Mouse (Mus musculus): ENCODE measurements around the gene Aurka. TPM values are rescaled to one million over a fixed set of nuclear protein-coding genes. Genes with fewer than 3 reads are reported as not detected.

The Aurka gene
- polyA plus RNA-seq, 1 experiment, result 153 TPM

- Histone ChIP-seq H3K27me3 (ENCODE audit: control insufficient read depth, insufficient read depth, low read length, poor library complexity, severe bottlenecking) (no peaks in the 10 kb centered on the region), H3K4me1 (ENCODE audit: control insufficient read depth, insufficient read depth, low read length) (peaks cover 6% of the 10 kb centered on the region), H3K27ac (ENCODE audit: insufficient read depth, low read length) (no peak overlapping the region), H3K9me3 (replicated peaks; ENCODE audit: control insufficient read depth, insufficient read depth, low read length, poor library complexity, severe bottlenecking) (no peaks in the 10 kb centered on the region), H3K4me3 (ENCODE audit: low read depth, low read length) (no peak overlapping the region), H3K36me3 (ENCODE audit: control insufficient read depth, insufficient read depth, low read length, poor library complexity, severe bottlenecking) (no peaks in the 10 kb centered on the region), H3K9ac (ENCODE audit: low read depth, poor library complexity, severe bottlenecking) (no peak overlapping the region)
- no peak for TF ChIP-seq POLR2A (IDR thresholded peaks at IDR 0.05; ENCODE audit: insufficient read depth, low read length)
- no peak for TF ChIP-seq CTCF (IDR thresholded peaks at IDR 0.05; ENCODE audit: low read depth, low read length)
- no peak for TF ChIP-seq EP300 (IDR thresholded peaks at IDR 0.05; ENCODE audit: insufficient read depth, low read depth, low read length)
Observed at GRCm38 (mm10) chr2:172404239-172404638, 33.9 kb upstream of the Aurka start.

GRCm38 (mm10) chr2:172401116-172401825 is 30.9 kb upstream of the Aurka start:
- no peaks in the 10 kb centered on the region for H3K27me3 ChIP-seq (ENCODE audit: control insufficient read depth, insufficient read depth, low read length, poor library complexity, severe bottlenecking)
- TF ChIP-seq EP300 (IDR thresholded peaks at IDR 0.05; ENCODE audit: insufficient read depth, low read depth, low read length) (no peak), CTCF (IDR thresholded peaks at IDR 0.05; ENCODE audit: low read depth, low read length) (no peak), POLR2A (IDR thresholded peaks at IDR 0.05; ENCODE audit: insufficient read depth, low read length) (no peak)
- H3K4me3 ChIP-seq (ENCODE audit: low read depth, low read length), result no peak overlapping the region
- H3K9ac ChIP-seq (ENCODE audit: low read depth, poor library complexity, severe bottlenecking), result no peak overlapping the region
- H3K9me3 ChIP-seq (replicated peaks; ENCODE audit: control insufficient read depth, insufficient read depth, low read length, poor library complexity, severe bottlenecking), result no peaks in the 10 kb centered on the region
- peaks cover 7% of the 10 kb centered on the region for H3K4me1 ChIP-seq (ENCODE audit: control insufficient read depth, insufficient read depth, low read length)
- H3K36me3 ChIP-seq (ENCODE audit: control insufficient read depth, insufficient read depth, low read length, poor library complexity, severe bottlenecking), result no peaks in the 10 kb centered on the region
- no peak overlapping the region for H3K27ac ChIP-seq (ENCODE audit: insufficient read depth, low read length)

DNA sequence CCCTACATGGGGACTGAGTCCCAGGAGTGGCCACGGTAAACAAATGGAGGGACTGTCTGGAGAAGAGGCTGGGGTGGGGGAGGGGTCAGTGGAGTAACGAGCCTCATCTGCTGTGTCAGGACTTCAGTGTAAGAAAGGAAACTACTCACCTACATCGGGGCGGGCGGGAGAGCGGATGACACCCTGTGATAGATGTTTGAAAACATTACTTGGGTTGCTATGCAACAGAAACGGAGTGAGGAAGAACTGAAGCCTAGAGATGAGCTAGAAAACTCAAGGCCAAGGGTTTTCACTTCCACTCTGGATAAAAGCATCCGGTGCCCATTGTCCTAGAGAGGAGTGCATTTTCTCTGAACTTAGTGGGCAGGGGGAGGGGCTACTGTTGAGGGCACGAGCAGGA is 29.6 kb upstream of the Aurka start:
- no peaks in the 10 kb centered on the region for H3K27me3 ChIP-seq (ENCODE audit: control insufficient read depth, insufficient read depth, low read length, poor library complexity, severe bottlenecking)
- no peak overlapping the region for H3K9ac ChIP-seq (ENCODE audit: low read depth, poor library complexity, severe bottlenecking)
- H3K27ac ChIP-seq (ENCODE audit: insufficient read depth, low read length), result no peak overlapping the region
- no peaks in the 10 kb centered on the region for H3K9me3 ChIP-seq (replicated peaks; ENCODE audit: control insufficient read depth, insufficient read depth, low read length, poor library complexity, severe bottlenecking)
- H3K4me1 ChIP-seq (ENCODE audit: control insufficient read depth, insufficient read depth, low read length), result peaks cover 8% of the 10 kb centered on the region
- TF ChIP-seq CTCF (IDR thresholded peaks at IDR 0.05; ENCODE audit: low read depth, low read length), result no peak
- no peak for TF ChIP-seq POLR2A (IDR thresholded peaks at IDR 0.05; ENCODE audit: insufficient read depth, low read length)
- no peak for TF ChIP-seq EP300 (IDR thresholded peaks at IDR 0.05; ENCODE audit: insufficient read depth, low read depth, low read length)
- H3K4me3 ChIP-seq (ENCODE audit: low read depth, low read length), result no peak overlapping the region
- H3K36me3 ChIP-seq (ENCODE audit: control insufficient read depth, insufficient read depth, low read length, poor library complexity, severe bottlenecking), result no peaks in the 10 kb centered on the region

DNA sequence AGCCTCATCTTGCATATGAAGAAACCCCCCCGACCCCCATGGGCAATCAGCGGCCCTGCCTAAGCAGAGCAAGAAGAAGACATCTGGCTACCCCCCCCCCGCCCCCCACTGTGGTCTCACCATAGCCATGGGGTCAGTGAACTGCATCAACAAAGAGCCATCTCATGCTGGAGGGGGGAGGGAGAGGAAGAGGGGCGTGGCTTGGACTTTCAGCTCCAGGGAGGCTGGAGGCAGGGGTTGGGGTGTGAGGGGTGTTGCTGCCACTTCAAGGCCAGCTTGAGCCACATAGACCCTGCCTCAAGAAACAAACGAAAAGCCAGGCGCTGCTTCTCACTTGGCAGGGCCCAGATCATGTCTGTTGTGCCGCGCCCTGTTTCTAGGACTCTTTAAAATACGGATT is 25.6 kb upstream of the Aurka start:
- H3K9me3 ChIP-seq (replicated peaks; ENCODE audit: control insufficient read depth, insufficient read depth, low read length, poor library complexity, severe bottlenecking), result no peaks in the 10 kb centered on the region
- H3K9ac ChIP-seq (ENCODE audit: low read depth, poor library complexity, severe bottlenecking), result no peak overlapping the region
- no peaks in the 10 kb centered on the region for H3K27me3 ChIP-seq (ENCODE audit: control insufficient read depth, insufficient read depth, low read length, poor library complexity, severe bottlenecking)
- H3K36me3 ChIP-seq (ENCODE audit: control insufficient read depth, insufficient read depth, low read length, poor library complexity, severe bottlenecking), result no peaks in the 10 kb centered on the region
- TF ChIP-seq EP300 (IDR thresholded peaks at IDR 0.05; ENCODE audit: insufficient read depth, low read depth, low read length), result 0 out of 2 replicates have a peak, but pooled peaks have one; percentile 54
- no peak for TF ChIP-seq CTCF (IDR thresholded peaks at IDR 0.05; ENCODE audit: low read depth, low read length)
- TF ChIP-seq POLR2A (IDR thresholded peaks at IDR 0.05; ENCODE audit: insufficient read depth, low read length), result no peak
- H3K27ac ChIP-seq (ENCODE audit: insufficient read depth, low read length), result no peak overlapping the region
- H3K4me1 ChIP-seq (ENCODE audit: control insufficient read depth, insufficient read depth, low read length), result peaks cover 8% of the 10 kb centered on the region
- no peak overlapping the region for H3K4me3 ChIP-seq (ENCODE audit: low read depth, low read length)

DNA sequence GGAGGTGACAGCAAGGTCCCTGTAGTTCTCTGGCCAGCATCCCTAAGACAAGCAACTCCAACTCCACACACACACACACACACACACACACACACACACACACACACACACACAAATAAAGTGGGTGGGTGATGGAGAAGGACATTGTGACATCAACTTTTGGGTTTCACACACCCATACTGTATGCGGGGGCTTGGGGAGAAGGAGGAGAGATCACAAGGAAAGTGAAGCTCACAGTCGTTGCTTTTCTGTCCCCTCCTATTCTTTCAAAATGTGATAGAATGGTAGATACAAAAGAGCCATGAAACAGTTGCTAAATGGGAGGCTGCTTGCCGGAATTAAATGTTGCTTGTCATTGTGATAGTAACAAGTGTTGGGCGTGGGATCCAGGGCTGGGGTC is 24.3 kb upstream of the Aurka start:
- Histone ChIP-seq H3K27ac (ENCODE audit: insufficient read depth, low read length) (no peak overlapping the region), H3K9me3 (replicated peaks; ENCODE audit: control insufficient read depth, insufficient read depth, low read length, poor library complexity, severe bottlenecking) (no peaks in the 10 kb centered on the region), H3K27me3 (ENCODE audit: control insufficient read depth, insufficient read depth, low read length, poor library complexity, severe bottlenecking) (no peaks in the 10 kb centered on the region), H3K9ac (ENCODE audit: low read depth, poor library complexity, severe bottlenecking) (no peak overlapping the region), H3K4me3 (ENCODE audit: low read depth, low read length) (no peak overlapping the region), H3K4me1 (ENCODE audit: control insufficient read depth, insufficient read depth, low read length) (peaks cover 6% of the 10 kb centered on the region), H3K36me3 (ENCODE audit: control insufficient read depth, insufficient read depth, low read length, poor library complexity, severe bottlenecking) (no peaks in the 10 kb centered on the region)
- TF ChIP-seq CTCF (IDR thresholded peaks at IDR 0.05; ENCODE audit: low read depth, low read length), result no peak
- TF ChIP-seq EP300 (IDR thresholded peaks at IDR 0.05; ENCODE audit: insufficient read depth, low read depth, low read length), result no peak
- TF ChIP-seq POLR2A (IDR thresholded peaks at IDR 0.05; ENCODE audit: insufficient read depth, low read length), result no peak

- Histone ChIP-seq H3K4me1 (ENCODE audit: control insufficient read depth, insufficient read depth, low read length) (peaks cover 1% of the 10 kb centered on the region), H3K4me3 (ENCODE audit: low read depth, low read length) (peak overlapping the region; percentile 34; the same call in 1 of the 2 replicates), H3K36me3 (ENCODE audit: control insufficient read depth, insufficient read depth, low read length, poor library complexity, severe bottlenecking) (no peaks in the 10 kb centered on the region), H3K9ac (ENCODE audit: low read depth, poor library complexity, severe bottlenecking) (no peak overlapping the region), H3K9me3 (replicated peaks; ENCODE audit: control insufficient read depth, insufficient read depth, low read length, poor library complexity, severe bottlenecking) (no peaks in the 10 kb centered on the region), H3K27me3 (ENCODE audit: control insufficient read depth, insufficient read depth, low read length, poor library complexity, severe bottlenecking) (no peaks in the 10 kb centered on the region), H3K27ac (ENCODE audit: insufficient read depth, low read length) (no peak overlapping the region)
- no peak for TF ChIP-seq POLR2A (IDR thresholded peaks at IDR 0.05; ENCODE audit: insufficient read depth, low read length)
- TF ChIP-seq EP300 (IDR thresholded peaks at IDR 0.05; ENCODE audit: insufficient read depth, low read depth, low read length), result no peak
- TF ChIP-seq CTCF (IDR thresholded peaks at IDR 0.05; ENCODE audit: low read depth, low read length), result no peak
Observed at GRCm38 (mm10) chr2:172394052-172394392, 23.7 kb upstream of the Aurka start.
